Mouse (Mus musculus): Measurements from ENCODE around the gene Nutf2-ps1.
A peak's percentile ranks its signal among the peaks of the same experiment; 100 is the strongest.

GRCm38 (mm10) chr19:53560436-53560835 lies 28.4 kb downstream of the Nutf2-ps1 start:
- TF ChIP-seq CTCF (IDR thresholded peaks at IDR 0.05; ENCODE audit: low read depth), result peak; percentile 3; the same call in 1 of the 2 replicates
- no peak for TF ChIP-seq EP300 (optimal IDR thresholded peaks at IDR 0.05)
